Mouse (Mus musculus) retina, postnatal 7 days (tissue): Measurements from ENCODE around the gene Rfxank.

Experiments used
- DNase-seq: peaks from one replicate; pipeline ENCODE4 v3.0.0-alpha.2; 2012; ENCODE audit warnings: low read depth, low spot score

Rfxank gene

GRCm38 (mm10) chr8:70110451-70110850 lies 28.5 kb downstream of the Rfxank start:
- DNase-seq: no peak

DNA sequence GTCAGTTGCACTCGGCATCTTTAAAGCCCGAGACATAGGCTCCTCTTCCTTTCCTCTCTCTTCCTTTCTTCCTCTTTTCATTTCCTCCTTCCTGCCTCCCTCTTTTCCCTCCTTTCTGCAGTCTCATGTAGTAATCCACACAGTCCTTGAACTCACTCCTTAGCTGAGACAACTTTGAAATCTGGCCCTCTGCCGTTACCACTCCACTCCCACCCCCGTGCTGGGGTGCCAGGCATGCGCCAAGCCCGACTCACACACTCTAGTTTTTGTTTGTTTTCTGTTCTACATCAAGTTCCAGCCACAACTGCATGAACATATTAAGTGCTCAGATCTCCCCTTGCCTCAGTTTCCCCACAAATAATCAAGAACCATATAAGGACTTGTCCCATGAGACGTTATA lies 34.0 kb downstream of the Rfxank start:
- no peak for DNase-seq

DNA sequence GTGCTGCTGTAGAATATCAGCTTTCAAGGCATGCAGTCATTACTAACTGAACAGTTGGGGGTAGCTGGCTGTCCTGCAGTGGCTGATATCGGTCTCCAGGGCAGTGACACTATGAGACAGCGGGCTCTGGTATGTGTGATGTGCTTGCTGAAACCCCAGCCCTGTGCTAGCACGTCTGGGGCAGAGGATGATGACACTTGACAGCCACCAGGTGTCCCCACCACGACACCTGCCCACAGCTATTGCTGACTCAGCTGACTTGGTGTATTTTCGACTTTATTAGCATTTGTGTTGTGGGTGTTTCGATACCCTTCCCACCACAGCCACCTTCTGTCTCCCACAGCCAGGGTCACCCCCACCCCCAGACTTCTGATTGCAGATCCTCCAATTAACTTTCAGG lies 34.4 kb downstream of the Rfxank start:
- DNase-seq: no peak

DNA sequence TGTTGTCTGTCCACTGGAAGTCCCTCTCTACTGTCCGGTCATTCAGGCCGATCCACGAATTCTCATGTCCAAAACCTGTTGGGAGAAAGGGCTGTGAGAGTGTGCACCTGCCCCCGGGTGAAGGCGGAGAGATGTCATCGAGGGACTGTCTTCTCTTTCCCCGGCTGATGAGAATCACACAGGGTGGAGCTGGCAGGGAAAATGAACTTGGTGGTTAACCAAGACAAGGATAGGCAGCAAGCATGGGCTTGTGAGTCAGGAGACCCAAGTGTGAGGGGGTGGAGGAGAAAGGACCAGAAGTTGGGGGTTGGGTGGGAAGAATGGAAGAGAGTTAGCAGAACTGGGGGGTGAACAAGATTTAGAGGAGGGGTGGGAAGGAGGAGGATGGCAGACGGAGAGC lies 38.7 kb downstream of the Rfxank start:
- no peak for DNase-seq

DNA sequence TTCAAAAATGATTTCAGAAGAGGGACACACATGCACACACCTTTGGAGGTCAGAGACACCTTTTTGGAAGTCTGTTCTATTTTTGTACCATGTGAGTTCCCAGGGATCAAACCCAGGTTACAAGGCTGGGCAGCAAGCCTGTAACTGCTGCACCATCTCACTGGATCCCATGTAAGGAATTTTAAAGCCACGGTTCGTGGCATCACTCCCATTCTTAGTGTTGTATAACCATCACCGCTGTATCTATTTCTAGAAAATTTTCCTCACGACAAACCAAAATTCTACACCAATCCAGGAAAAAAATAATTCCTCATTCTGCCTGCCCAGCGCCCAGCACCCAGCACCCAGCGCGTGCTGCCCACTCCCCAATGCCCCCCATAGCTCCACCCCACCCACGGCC lies 39.7 kb downstream of the Rfxank start:
- no peak for DNase-seq

DNA sequence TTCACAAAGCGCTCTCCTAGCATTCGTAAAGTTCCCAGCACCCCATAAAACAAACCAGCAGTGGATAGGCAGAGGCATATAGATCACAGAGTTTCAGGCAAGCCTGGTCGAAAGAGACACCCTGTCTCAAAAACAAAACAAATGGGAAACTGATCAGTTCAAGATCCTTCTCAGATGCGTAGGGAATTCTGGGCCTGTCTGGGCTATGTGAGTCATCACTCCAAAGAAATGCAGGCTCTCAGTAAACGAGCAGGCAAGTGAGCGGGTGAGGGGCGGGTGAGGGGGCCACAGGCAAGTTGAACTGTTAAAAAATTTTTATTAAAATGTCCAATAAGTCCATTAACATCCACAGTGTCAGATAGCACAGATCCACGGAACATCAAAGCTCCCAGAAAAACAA lies 46.2 kb downstream of the Rfxank start:
- DNase-seq: no peak

GRCm38 (mm10) chr8:70089296-70089960 lies 49.5 kb downstream of the Rfxank start:
- no peak for DNase-seq

DNA sequence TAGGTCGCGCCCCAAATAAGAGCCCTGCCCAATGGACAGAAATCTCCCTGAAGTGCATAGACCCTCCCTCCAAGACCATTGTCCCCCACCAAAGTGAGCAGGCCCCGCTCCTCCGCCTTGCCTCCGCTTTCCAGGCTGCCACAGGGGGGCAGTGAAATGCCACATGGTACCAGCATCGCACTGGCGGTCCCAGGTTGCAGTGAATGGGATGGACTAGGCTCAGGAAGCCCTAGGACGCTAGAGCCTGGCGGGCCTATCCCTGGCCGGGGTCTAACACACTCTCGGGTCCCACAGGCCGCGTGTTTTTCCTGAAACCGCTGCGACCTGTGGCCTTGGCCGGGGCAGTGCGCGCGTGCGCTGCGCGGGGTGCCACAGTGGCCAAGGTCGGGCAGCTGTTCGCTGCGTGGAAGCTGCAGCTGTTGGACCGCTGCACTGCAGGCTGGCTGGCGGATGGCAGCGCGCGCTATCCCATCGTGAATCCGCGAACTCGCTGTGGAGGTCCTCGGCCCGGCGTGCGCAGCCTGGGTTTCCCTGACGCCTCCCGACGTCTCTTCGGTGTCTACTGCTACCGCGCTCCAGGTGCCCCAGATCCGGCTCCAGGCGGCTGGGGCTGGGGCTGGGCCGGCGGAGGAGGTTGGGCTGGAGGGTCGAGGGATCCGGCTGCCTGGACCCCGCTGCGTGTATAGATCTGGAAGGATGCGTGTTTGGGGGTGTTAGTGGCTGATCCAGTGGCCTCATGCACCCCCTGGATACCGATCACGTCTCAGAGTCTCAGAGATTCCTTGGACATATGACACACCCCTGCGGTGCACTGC lies 50.9 kb downstream of the Rfxank start:
- peak; percentile 41 for DNase-seq

- DNase-seq: no peak
Measured at GRCm38 (mm10) chr8:70087237-70087636, 51.7 kb downstream of the Rfxank start.

- DNase-seq: no peak
Measured at GRCm38 (mm10) chr8:70086151-70086550, 52.8 kb downstream of the Rfxank start.

DNA sequence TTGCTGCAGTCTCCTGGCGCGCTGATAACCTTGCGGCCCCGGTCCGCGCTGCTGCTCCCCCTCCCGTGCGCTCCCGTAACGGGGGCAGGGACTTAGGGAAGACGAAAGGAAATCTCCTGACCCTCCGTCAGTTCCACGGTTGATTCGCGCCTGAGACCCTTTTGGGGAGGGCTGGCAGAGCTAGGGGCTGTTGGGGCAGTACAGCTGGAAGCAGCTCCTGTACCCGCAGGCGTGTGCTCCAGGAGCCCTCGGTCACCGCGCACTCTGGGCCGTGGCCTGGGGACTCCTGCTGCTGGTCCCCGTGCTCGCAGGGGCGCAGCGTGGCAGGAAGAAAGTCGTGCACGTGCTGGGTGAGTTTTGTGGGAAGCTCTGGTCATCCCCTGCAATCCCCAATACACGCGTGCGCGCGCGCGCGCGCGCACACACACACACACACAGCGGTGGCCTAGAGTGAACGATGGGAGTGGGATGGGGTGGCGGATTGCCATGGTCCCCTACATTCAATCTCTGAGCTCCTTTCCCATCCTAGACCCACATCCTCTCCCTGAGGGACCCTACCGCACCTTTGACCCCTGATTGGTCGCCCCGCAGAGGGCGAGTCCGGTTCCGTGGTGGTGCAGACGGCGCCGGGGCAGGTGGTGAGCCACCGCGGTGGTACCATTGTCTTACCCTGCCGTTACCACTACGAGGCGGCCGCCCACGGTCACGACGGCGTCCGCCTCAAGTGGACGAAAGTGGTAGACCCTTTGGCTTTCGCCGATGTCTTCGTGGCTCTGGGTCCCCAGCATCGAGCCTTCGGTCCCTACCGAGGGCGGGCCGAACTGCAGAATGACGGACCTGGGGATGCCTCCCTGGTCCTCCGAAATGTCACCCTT lies 54.5 kb downstream of the Rfxank start:
- DNase-seq: peak; percentile 28

DNA sequence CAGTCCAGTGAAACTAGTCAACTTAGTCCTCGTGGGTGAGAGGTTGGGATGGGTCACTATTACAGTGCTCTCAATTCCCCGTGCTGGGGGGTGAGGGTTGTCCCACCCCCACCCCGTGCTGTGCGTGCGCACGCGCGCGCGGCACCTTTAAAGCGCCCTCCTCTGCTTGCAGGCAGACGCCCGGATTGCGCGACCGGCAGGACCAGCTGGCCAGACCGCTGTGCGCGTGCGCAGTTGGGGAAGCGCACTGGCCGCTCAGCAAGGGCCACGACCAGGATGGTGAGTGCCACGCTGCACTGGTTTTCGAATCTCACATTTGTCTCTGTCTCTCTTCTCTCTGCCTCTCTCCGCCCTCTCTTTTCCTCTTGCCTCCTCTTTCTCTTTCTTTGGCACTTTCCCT lies 55.7 kb downstream of the Rfxank start, which contains the start of gene Hapln4:
Gene Hapln4 (plus strand): TSS at position 173 of the 400 bp plus-strand sequence.
- peak; percentile 32 for DNase-seq

DNA sequence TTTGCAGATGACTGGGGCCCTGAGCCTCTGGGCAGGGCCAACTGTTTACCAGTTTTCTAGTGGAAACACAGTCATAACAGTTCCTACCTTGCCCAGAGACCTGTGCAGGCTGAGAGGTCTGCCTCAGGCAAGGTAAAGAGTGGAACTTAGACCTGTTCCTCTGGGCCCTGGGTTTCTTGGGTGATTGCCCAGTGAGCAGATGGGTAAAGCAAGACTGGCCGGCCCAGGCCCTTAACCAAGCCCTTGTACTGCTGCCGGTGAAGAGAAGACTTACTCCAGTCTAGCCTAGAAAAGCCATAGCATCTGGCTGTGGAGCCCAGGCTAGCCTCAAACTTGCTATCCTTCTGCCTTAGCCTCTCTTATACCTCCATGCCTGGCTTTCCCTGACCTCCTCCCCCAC lies 57.0 kb downstream of the Rfxank start:
- no peak for DNase-seq
